Mouse (Mus musculus): Measurements from ENCODE around the gene Sntg2. TPM values are rescaled to one million over a fixed set of nuclear protein-coding genes. Genes with fewer than 3 reads are reported as not detected.
A peak's percentile ranks its signal among the peaks of the same experiment; 100 is the strongest.

Sntg2 gene
- polyA plus RNA-seq, 1 experiment from 2014 or later, result 7.8 TPM

DNA sequence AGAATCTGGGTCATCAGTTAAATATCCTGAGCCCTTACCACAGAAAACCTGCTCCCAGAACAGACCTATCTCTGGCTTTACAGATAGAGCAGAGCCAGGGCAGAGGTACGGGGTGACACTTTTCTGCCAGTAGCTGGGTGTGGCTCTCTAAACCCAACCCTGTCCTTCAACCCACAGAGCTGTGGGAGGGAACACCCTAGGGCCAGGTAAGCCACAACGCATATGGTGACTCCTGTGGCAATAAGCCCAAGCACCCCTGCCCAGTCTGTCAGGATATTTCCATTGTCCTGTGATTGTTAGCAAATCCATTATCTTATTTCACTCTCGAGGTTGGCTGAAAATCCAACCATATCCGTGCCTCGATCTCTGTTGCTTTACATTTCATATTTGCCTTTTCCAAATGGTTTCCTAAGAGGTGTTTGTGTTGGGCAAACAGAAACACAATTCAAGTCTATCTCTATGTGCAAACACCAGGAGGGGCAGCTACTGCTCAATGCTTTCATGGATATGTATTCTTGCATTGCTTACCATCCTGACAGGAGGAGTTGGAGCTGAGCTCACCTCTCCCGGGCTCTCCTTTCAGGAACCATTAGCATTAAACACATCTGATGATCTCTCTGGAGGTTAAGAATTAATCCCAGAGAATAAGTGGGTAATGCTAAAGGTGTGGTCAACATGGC is 156.3 kb downstream of the Sntg2 start:
- Histone ChIP-seq H3K9me3 (ENCODE audit: low read length) (no peaks in the 10 kb centered on the region), H3K9ac (replicated peaks; ENCODE audit: low read length) (no peak overlapping the region), H3K4me3 (ENCODE audit: low read length) (no peak overlapping the region), H3K27ac (ENCODE audit: low read length) (no peak overlapping the region), H3K4me2 (replicated peaks; ENCODE audit: low read depth, low read length) (no peak overlapping the region), H3K36me3 (ENCODE audit: insufficient read depth, low read length) (no peaks in the 10 kb centered on the region), H3K27me3 (ENCODE audit: insufficient read depth, low read length) (no peaks in the 10 kb centered on the region), H3K4me1 (ENCODE audit: insufficient read depth, low read length) (no peaks in the 10 kb centered on the region)
- WGBS, result 90% methylated on average over 6 of the region's 6 CpGs
- ATAC-seq (ENCODE audit: low FRiP score, low TSS enrichment), result no peak

DNA sequence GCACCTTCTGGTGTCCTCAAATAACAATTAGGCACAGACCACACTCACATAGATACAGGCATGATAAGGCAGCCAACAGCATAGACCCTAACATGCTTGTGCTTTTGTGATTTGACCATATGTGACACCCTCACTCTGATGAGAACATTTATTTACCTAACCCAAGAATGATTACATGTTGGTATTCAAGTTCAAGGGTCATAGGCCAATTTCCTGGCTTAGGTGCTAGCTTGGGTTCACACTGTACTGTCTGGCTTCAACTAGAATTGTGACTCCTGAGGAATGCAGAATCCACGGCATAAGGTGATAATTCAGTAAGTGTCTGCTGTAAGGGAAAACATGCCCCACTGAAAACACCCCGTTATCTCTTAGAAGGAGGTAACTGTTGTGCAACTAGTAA is 158.4 kb downstream of the Sntg2 start:
- no peak overlapping the region for H3K4me3 ChIP-seq (ENCODE audit: low read length)
- H3K4me2 ChIP-seq (replicated peaks; ENCODE audit: low read depth, low read length), result no peak overlapping the region
- no peaks in the 10 kb centered on the region for H3K4me1 ChIP-seq (ENCODE audit: insufficient read depth, low read length)
- no peaks in the 10 kb centered on the region for H3K9me3 ChIP-seq (ENCODE audit: low read length)
- no peak overlapping the region for H3K9ac ChIP-seq (replicated peaks; ENCODE audit: low read length)
- H3K27ac ChIP-seq (ENCODE audit: low read length), result no peak overlapping the region
- no peaks in the 10 kb centered on the region for H3K36me3 ChIP-seq (ENCODE audit: insufficient read depth, low read length)
- H3K27me3 ChIP-seq (ENCODE audit: insufficient read depth, low read length), result no peaks in the 10 kb centered on the region
- 56% methylated on average over 2 of the region's 2 CpGs for WGBS
- ATAC-seq (ENCODE audit: low FRiP score, low TSS enrichment), result no peak

DNA sequence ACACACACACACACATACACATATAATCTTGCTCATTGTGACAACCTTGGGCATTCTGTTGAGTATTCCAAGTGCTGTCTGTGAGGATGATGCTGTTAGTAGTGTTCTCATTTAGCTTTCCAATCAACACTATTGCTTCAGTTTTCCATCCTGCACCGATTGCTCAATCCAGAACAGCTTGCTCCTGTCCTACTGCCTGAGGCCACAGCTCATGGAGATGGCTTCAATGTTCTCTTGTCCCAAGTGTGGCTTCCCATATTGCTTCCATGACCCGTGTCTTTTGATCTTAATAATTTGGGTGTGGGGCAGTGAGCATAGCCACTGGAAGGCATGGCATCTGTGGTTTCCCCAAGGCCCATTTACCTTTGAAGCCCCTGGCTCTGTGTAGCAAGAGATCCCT is 162.8 kb downstream of the Sntg2 start:
- Histone ChIP-seq H3K4me1 (ENCODE audit: insufficient read depth, low read length) (no peaks in the 10 kb centered on the region), H3K4me3 (ENCODE audit: low read length) (no peak overlapping the region), H3K27ac (ENCODE audit: low read length) (no peak overlapping the region), H3K4me2 (replicated peaks; ENCODE audit: low read depth, low read length) (no peak overlapping the region), H3K27me3 (ENCODE audit: insufficient read depth, low read length) (no peaks in the 10 kb centered on the region), H3K36me3 (ENCODE audit: insufficient read depth, low read length) (no peaks in the 10 kb centered on the region), H3K9ac (replicated peaks; ENCODE audit: low read length) (no peak overlapping the region), H3K9me3 (ENCODE audit: low read length) (no peaks in the 10 kb centered on the region)
- ATAC-seq (ENCODE audit: low FRiP score, low TSS enrichment), result no peak
- WGBS, result 83% methylated on average over 2 of the region's 2 CpGs

DNA sequence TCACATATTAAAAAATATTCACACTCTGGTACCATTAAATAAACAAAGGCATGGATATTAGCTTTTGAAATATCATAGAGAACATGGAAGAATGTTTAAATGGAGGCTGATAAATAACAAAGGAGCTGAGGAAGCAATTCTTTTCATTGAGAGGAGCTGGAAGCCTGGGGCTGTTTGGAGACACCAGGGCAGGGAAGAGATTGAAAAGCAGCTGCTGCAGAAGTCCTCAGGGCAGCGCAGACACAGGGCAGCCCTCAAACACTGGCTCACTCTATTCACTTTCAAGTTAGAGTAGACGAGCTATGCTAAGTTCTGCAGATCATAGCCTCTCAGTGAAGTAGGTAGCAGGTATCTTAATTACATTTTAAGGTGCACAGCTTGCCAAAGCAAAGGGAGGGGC is 164.6 kb downstream of the Sntg2 start:
- Histone ChIP-seq H3K27me3 (ENCODE audit: insufficient read depth, low read length) (no peaks in the 10 kb centered on the region), H3K36me3 (ENCODE audit: insufficient read depth, low read length) (no peaks in the 10 kb centered on the region), H3K4me2 (replicated peaks; ENCODE audit: low read depth, low read length) (no peak overlapping the region), H3K9me3 (ENCODE audit: low read length) (no peaks in the 10 kb centered on the region), H3K4me3 (ENCODE audit: low read length) (no peak overlapping the region), H3K27ac (ENCODE audit: low read length) (no peak overlapping the region), H3K9ac (replicated peaks; ENCODE audit: low read length) (no peak overlapping the region), H3K4me1 (ENCODE audit: insufficient read depth, low read length) (no peaks in the 10 kb centered on the region)
- no peak for ATAC-seq (ENCODE audit: low FRiP score, low TSS enrichment)
- WGBS, result 68% methylated on average over 2 of the region's 2 CpGs

DNA sequence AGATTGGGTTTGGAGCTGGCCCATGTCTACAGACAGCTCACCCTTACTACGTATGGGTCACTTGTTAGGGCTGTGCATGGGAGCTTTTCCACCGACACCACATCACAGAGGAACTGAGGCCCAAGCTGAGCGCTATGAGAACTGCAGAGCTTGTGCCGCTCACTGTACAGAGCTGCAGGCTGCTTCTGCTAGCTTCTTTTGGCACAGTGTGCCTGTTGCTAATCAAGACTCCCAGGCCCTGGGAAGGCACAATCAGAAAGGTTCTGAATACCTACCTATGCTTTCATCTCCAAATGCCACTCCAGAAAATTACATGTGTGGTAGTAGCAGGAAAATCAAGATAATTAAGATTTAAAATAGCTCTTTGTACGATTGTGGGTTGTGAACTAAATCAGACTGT is 165.1 kb downstream of the Sntg2 start:
- no peaks in the 10 kb centered on the region for H3K9me3 ChIP-seq (ENCODE audit: low read length)
- no peak overlapping the region for H3K4me2 ChIP-seq (replicated peaks; ENCODE audit: low read depth, low read length)
- 80% methylated on average over 5 of the region's 5 CpGs for WGBS
- no peak overlapping the region for H3K4me3 ChIP-seq (ENCODE audit: low read length)
- no peaks in the 10 kb centered on the region for H3K36me3 ChIP-seq (ENCODE audit: insufficient read depth, low read length)
- H3K9ac ChIP-seq (replicated peaks; ENCODE audit: low read length), result no peak overlapping the region
- no peaks in the 10 kb centered on the region for H3K4me1 ChIP-seq (ENCODE audit: insufficient read depth, low read length)
- no peak for ATAC-seq (ENCODE audit: low FRiP score, low TSS enrichment)
- H3K27ac ChIP-seq (ENCODE audit: low read length), result no peak overlapping the region
- H3K27me3 ChIP-seq (ENCODE audit: insufficient read depth, low read length), result no peaks in the 10 kb centered on the region

DNA sequence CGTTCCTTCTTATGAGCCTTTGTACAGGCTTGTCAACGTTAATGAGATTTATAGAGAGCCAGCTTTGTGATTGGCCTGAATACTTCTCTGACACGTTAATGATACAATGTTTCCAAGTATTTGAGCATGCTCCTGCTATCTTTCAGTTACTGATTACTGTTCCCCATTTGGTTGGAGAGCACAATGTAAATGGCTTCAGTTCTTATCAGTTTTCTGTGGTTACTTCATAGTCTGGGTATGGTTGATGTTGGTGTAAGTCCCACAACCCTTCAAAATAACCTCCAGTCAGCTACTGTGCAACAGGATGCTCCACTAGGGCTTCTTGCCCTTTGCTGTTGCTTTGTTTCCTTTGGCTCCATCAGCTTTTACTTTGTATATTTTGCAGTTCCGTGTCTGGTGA is 168.7 kb downstream of the Sntg2 start:
- Histone ChIP-seq H3K36me3 (ENCODE audit: insufficient read depth, low read length) (no peaks in the 10 kb centered on the region), H3K9me3 (ENCODE audit: low read length) (no peaks in the 10 kb centered on the region), H3K4me1 (ENCODE audit: insufficient read depth, low read length) (no peaks in the 10 kb centered on the region), H3K27me3 (ENCODE audit: insufficient read depth, low read length) (no peaks in the 10 kb centered on the region; the same call in 1 of the 2 replicates), H3K4me3 (ENCODE audit: low read length) (no peak overlapping the region), H3K9ac (replicated peaks; ENCODE audit: low read length) (no peak overlapping the region), H3K27ac (ENCODE audit: low read length) (no peak overlapping the region), H3K4me2 (replicated peaks; ENCODE audit: low read depth, low read length) (no peak overlapping the region)
- peak; percentile 42; the same call in 1 of the 2 replicates for ATAC-seq (ENCODE audit: low FRiP score, low TSS enrichment)
- WGBS, result 52% methylated on average over 4 of the region's 4 CpGs

DNA sequence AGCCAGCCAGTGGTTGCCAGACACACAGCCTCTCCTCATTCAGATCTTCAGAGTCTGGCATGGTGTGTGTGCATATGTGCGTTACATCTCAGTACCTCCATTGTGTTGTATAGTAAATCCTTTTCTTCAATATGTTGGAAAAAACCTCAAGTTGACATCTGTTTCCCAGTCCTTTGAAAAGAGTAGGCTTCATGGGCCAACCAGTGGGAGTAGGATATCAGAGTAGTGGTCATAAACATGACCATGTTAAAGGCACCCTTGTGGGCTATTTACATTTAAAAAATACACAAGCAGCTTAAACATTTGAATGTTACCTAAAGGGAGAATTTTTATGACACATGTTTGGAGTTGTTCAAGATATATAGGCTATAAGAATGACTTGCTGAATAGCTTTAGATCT is 170.4 kb downstream of the Sntg2 start:
- Histone ChIP-seq H3K9me3 (ENCODE audit: low read length) (no peaks in the 10 kb centered on the region), H3K36me3 (ENCODE audit: insufficient read depth, low read length) (no peaks in the 10 kb centered on the region), H3K27ac (ENCODE audit: low read length) (no peak overlapping the region), H3K4me1 (ENCODE audit: insufficient read depth, low read length) (no peaks in the 10 kb centered on the region), H3K9ac (replicated peaks; ENCODE audit: low read length) (no peak overlapping the region), H3K4me2 (replicated peaks; ENCODE audit: low read depth, low read length) (no peak overlapping the region), H3K4me3 (ENCODE audit: low read length) (no peak overlapping the region), H3K27me3 (ENCODE audit: insufficient read depth, low read length) (no peaks in the 10 kb centered on the region; the same call in 1 of the 2 replicates)
- ATAC-seq (ENCODE audit: low FRiP score, low TSS enrichment), result no peak
- WGBS, result 74% methylated on average over 1 of the region's 1 CpGs

DNA sequence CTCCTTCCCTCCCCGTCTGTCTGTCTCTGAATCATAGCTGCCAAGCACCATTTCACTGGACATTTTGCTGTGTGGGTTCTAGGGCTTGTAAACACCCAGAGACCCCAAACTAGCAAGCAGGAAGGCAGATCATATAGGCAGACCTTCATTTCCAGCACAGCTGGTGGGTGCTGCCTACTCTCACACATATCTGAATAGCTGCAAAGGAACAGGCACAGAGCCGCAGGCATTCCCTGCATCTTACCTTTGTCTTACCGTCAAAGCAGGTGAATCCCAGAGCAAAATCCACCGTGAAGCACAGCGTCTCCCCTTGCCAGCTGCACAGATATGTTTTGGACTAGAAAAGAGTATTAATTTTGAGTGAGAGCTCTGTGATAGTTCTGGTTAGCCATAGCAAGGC is 172.1 kb downstream of the Sntg2 start:
- no peak for ATAC-seq (ENCODE audit: low FRiP score, low TSS enrichment)
- H3K27me3 ChIP-seq (ENCODE audit: insufficient read depth, low read length), result no peaks in the 10 kb centered on the region; the same call in 1 of the 2 replicates
- H3K9ac ChIP-seq (replicated peaks; ENCODE audit: low read length), result no peak overlapping the region
- H3K4me2 ChIP-seq (replicated peaks; ENCODE audit: low read depth, low read length), result no peak overlapping the region
- no peaks in the 10 kb centered on the region for H3K4me1 ChIP-seq (ENCODE audit: insufficient read depth, low read length)
- H3K27ac ChIP-seq (ENCODE audit: low read length), result no peak overlapping the region
- WGBS, result 85% methylated on average over 5 of the region's 5 CpGs
- H3K4me3 ChIP-seq (ENCODE audit: low read length), result no peak overlapping the region
- H3K36me3 ChIP-seq (ENCODE audit: insufficient read depth, low read length), result no peaks in the 10 kb centered on the region
- no peaks in the 10 kb centered on the region for H3K9me3 ChIP-seq (ENCODE audit: low read length)

DNA sequence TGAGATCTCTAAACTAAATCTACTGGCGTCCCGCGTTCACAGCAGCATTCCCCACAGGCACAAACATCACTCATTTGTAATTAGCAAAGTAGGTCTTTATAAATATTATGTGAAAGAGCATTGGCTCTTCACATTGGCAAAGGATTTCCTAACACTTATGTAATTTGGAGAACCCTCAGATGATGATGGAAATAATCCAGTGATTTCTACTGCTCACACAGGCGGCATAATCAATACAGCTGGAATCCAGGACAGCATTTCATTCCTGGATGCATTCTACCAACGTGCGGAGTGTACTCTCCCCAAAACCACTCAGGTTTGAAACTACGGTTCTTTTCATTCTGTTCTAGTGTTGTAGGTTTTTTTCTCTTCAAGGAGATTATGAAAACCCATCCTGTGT is 172.6 kb downstream of the Sntg2 start:
- H3K4me3 ChIP-seq (ENCODE audit: low read length), result no peak overlapping the region
- H3K9me3 ChIP-seq (ENCODE audit: low read length), result no peaks in the 10 kb centered on the region
- H3K27me3 ChIP-seq (ENCODE audit: insufficient read depth, low read length), result no peaks in the 10 kb centered on the region; the same call in 1 of the 2 replicates
- 92% methylated on average over 7 of the region's 7 CpGs for WGBS
- no peak overlapping the region for H3K4me2 ChIP-seq (replicated peaks; ENCODE audit: low read depth, low read length)
- no peaks in the 10 kb centered on the region for H3K4me1 ChIP-seq (ENCODE audit: insufficient read depth, low read length)
- H3K9ac ChIP-seq (replicated peaks; ENCODE audit: low read length), result no peak overlapping the region
- no peak for ATAC-seq (ENCODE audit: low FRiP score, low TSS enrichment)
- no peak overlapping the region for H3K27ac ChIP-seq (ENCODE audit: low read length)
- no peaks in the 10 kb centered on the region for H3K36me3 ChIP-seq (ENCODE audit: insufficient read depth, low read length)

DNA sequence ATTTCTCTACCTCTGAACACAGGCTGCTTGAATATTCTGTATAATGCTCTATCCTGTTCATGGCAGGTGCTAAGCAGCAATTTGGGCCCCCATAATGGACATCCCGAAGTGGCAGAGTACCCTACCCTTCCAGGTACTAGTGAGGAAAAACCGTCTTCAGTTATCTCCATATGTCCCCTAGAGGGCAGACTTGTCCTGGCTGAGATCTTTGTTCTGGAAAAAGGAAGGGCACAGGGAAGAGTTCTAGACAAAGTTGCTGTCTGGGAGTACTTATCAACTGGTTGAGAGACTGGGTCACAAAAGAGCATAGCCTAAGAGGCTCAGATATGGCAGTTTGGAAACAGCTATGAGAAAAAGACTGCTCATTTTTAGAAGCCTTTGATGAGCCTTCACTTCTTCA is 173.4 kb downstream of the Sntg2 start:
- no peaks in the 10 kb centered on the region for H3K9me3 ChIP-seq (ENCODE audit: low read length)
- no peak overlapping the region for H3K9ac ChIP-seq (replicated peaks; ENCODE audit: low read length)
- no peak overlapping the region for H3K4me3 ChIP-seq (ENCODE audit: low read length)
- no peaks in the 10 kb centered on the region; the same call in 1 of the 2 replicates for H3K27me3 ChIP-seq (ENCODE audit: insufficient read depth, low read length)
- H3K4me1 ChIP-seq (ENCODE audit: insufficient read depth, low read length), result no peaks in the 10 kb centered on the region
- H3K4me2 ChIP-seq (replicated peaks; ENCODE audit: low read depth, low read length), result no peak overlapping the region
- H3K36me3 ChIP-seq (ENCODE audit: insufficient read depth, low read length), result no peaks in the 10 kb centered on the region
- 32% methylated on average over 2 of the region's 2 CpGs for WGBS
- ATAC-seq (ENCODE audit: low FRiP score, low TSS enrichment), result no peak
- H3K27ac ChIP-seq (ENCODE audit: low read length), result no peak overlapping the region

Data from kidney, embryonic 16.5 days (tissue).